Mouse (Mus musculus): ENCODE results near the gene Olfm2.

Olfm2 gene

DNA sequence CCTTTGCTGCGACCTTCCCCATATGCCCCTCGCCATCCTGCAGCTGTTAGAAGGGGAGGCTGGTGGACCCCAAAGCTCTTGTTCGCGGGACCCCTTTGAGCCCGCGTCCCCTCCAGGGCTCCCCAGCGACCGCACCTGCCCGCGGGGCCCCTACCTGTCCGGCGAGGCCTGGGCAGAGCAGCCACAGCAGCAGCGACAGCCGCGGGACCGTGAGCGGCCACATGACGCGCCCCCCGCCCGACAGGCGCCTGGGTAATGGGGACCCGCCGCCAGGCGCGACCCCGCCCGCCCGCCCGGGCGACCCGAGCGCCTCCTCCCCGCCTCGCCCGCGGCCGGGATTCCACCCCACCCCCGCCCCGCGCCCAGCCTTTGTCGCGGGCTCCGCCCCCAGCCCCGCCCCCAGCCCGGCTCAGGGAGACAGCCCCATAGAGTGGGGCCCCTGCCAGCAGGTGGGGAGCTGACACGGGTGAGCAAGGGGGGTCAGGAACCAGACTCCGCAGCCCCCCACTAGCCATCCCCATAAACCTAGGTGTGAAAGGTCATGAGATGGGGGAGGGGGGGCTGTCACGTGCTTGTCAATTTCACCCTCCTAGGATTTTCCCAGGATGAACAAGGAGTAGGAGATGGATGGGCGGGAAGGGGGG, at the start of gene Olfm2:
TSS of gene Olfm2 (minus strand) at position 333 of the 644 bp plus-strand sequence.
- no peak for TF ChIP-seq GATA4 (IDR thresholded peaks at IDR 0.05; ENCODE audit: insufficient replicate concordance, low read length)

GRCm38 (mm10) chr9:20794108-20794806, 48.1 kb upstream of the Olfm2 start:
- TF ChIP-seq GATA4 (IDR thresholded peaks at IDR 0.05; ENCODE audit: insufficient replicate concordance, low read length): no peak

- no peak for TF ChIP-seq GATA4 (IDR thresholded peaks at IDR 0.05; ENCODE audit: insufficient replicate concordance, low read length)
These were observed 44.2 kb upstream of the Olfm2 start for GRCm38 (mm10) chr9:20790345-20790744.

GRCm38 (mm10) chr9:20789651-20790050, 43.5 kb upstream of the Olfm2 start:
- no peak for TF ChIP-seq GATA4 (IDR thresholded peaks at IDR 0.05; ENCODE audit: insufficient replicate concordance, low read length)

DNA sequence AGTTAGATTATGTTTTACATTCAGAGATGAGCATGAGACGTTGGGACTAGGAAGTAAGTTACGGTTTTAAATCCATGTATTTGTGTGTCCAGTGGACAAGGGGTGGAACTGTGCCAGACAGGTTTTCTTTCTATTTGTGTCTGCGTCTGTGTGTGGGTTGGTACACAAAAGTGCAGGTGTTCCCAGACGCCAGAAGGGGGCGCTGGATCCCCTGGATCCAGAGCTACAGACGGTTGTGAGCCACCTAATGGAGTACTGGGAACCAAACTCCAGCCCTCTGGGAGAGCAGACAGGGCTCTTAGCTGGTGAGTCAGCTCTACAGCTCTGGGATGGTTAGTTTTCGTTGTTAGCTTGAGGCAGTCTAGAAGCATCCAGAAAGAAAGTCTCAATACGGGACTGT, 41.8 kb upstream of the Olfm2 start:
- no peak for TF ChIP-seq GATA4 (IDR thresholded peaks at IDR 0.05; ENCODE audit: insufficient replicate concordance, low read length)

DNA sequence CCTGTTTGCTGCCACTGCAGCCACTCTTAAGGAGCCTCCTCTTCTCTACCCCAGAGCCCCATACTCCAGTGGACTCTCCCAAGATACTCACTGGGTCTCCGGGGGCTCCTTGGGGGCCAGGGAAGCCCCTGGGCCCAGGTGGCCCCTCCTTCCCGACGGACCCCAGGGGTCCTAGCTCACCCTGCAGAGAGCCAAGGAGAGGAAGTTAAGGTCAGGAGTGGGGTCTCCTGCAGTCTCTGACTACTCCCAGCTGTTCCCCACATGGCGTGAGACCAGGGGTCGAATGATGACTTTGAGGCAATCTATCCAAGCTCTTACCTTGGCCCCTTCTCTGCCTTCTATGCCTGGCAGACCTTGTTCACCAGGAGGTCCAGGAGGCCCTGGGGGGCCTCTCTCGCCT, 38.9 kb upstream of the Olfm2 start:
- no peak for TF ChIP-seq GATA4 (IDR thresholded peaks at IDR 0.05; ENCODE audit: insufficient replicate concordance, low read length)

GRCm38 (mm10) chr9:20781286-20781685, 35.1 kb upstream of the Olfm2 start:
- no peak for TF ChIP-seq GATA4 (IDR thresholded peaks at IDR 0.05; ENCODE audit: insufficient replicate concordance, low read length)

DNA sequence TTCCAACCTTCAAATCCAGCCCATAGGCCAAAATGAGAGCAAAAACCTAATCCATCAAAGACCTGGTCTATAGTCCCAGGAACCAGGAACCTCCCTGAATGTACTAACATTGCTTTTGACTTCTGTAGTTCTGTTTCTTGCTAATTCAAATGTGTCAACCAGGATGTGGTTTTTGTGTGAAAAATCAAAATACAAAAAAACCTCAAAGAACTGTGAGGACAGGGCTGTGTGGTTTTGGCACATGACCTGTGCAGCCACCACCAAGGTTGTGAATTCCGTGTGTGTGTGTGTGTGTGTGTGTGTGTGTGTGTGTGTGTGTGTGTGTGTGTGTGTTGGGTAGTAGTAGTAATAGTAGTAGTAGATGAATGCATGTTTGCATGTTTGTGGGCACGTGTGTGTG, 19.1 kb upstream of the Olfm2 start:
- no peak for TF ChIP-seq GATA4 (IDR thresholded peaks at IDR 0.05; ENCODE audit: insufficient replicate concordance, low read length)

DNA sequence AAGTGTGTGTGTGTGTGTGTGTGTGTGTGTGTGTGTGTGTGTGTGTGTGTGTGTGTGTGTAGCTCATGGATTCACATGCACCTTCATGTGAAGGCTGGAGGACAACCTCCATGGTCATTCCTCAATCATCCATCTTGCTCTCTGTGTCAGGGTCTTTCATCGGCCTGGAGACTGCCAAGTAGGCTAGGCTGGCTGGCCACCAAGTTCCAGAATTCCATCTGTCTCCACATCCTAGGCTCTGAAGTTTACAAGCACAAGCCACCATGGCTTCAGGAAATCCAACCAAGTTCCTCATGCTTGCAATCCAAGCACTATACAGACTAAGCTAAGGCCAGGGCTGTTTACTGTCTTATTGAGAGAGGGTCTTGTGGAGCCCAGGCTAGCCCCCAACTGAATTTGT, 16.9 kb upstream of the Olfm2 start:
- no peak for TF ChIP-seq GATA4 (IDR thresholded peaks at IDR 0.05; ENCODE audit: insufficient replicate concordance, low read length)

DNA sequence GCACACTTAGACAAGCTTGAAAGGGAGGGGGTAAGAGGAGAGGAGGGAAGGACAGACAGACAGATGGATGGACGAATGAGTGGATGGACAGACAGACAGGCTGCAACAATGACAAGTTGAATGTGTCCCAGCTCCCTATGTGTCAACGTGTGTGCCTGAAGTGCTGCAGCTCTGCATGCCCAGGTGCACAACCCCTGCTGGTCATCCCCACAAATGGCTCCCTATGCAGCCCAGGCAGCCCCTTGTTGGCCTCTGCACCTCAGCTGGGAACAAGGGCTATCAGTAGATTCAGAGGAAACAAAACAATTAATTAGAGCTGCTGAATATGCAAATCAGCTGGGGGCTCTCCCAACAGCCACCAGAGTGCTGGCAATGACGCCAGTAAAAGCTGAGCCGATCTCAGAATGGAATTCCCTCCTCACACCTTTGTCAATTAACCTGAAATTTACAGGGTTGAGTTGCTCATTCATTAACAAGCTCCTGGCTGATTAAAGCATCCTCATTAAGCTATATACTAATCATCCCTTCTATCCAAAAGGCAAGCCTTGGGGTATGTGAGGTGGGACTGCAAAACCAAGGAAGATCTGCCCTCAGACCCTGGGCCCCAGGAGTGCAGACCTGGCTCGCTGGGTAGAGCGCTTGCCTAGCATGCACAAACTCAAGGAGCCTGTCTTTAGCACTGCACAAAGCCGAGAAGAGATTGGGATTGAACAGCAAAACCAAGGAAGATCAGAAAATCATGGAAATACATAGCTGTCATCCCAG, 16.2 kb upstream of the Olfm2 start:
- no peak for TF ChIP-seq GATA4 (IDR thresholded peaks at IDR 0.05; ENCODE audit: insufficient replicate concordance, low read length)

DNA sequence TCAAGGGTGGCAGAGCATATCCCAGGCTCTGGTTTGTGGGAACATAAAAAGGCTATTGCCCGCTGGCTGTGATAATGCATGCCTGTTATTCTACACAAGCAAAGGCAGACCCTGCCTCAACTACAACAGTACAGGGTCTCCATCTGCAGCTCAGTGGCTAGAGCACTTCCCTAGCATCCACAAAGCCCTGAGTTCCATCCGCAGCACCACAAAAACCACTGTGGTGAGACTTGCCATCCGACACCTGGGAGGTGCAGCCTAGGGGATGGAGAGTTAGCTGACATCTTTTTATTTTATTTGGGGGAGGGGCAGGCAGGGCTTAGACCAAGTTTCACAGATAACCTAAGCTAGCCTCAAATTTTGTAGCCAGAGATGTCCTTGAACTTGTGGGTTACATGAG, 15.2 kb upstream of the Olfm2 start:
- TF ChIP-seq GATA4 (IDR thresholded peaks at IDR 0.05; ENCODE audit: insufficient replicate concordance, low read length): no peak

DNA sequence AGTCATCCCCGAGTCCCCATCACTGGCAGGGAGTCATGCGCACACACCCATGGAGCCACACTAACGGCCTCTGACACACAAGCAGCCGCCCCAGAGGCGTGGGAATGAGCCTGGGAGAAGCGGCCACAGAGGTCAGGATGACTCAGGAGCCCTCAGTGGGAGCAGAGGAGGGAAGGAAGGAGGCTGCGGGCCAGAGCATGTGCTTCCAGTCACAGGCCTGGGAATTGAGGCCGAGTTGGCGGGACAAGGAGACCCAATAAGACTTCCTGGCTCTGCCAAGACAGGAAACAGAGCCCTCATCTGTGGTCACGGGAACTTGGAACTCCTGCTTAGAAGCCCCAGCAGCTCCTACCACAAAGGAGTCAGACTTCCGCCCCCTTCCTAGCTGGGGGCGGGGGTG, 14.7 kb upstream of the Olfm2 start:
- TF ChIP-seq GATA4 (IDR thresholded peaks at IDR 0.05; ENCODE audit: insufficient replicate concordance, low read length): peak; percentile 31; the same call in 1 of the 2 replicates

DNA sequence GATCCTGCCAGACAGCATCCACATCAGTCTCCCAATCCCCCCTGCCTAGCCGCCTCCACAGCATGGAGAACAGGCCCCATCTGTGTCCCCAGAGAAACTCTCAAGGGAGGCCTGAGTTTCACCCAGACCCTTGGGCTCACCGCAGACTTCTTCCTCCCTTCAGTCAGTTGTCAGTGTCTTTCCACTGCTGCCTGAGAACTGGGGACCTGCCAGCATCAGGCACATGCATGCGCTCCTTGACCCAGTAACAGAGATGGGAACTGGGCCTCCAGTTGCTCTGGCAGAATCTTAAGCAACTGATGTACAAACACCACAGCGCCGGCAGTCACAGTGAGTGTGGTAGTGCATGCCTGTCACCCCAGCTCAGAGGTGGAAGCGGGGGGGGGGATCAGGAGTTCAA, 12.7 kb upstream of the Olfm2 start:
- no peak for TF ChIP-seq GATA4 (IDR thresholded peaks at IDR 0.05; ENCODE audit: insufficient replicate concordance, low read length)

GRCm38 (mm10) chr9:20758243-20758642, 12.1 kb upstream of the Olfm2 start:
- TF ChIP-seq GATA4 (IDR thresholded peaks at IDR 0.05; ENCODE audit: insufficient replicate concordance, low read length): no peak

- no peak for TF ChIP-seq GATA4 (IDR thresholded peaks at IDR 0.05; ENCODE audit: insufficient replicate concordance, low read length)
These were observed 11.2 kb upstream of the Olfm2 start for GRCm38 (mm10) chr9:20757087-20757955.
